Mouse (Mus musculus) small intestine, adult 2 months (tissue): ENCODE results near the gene Rragc.

Experiments
- CTCF ChIP-seq: fragments of 200-500 bp; IDR thresholded peaks from 2 replicates; pipeline ENCODE4 v1.5.1; 2012; ENCODE audit warnings: low read depth, mild to moderate bottlenecking, control low read depth, inconsistent platforms, low read length, moderate library complexity, mixed read lengths; ENCODE audit not compliant: insufficient replicate concordance, insufficient read length; ENCODE audit errors: extremely low read depth
- POLR2A ChIP-seq: fragments of 200-500 bp; IDR thresholded peaks from 2 replicates; pipeline ENCODE4 v1.6.1; 2012; ENCODE audit warnings: low read depth, mild to moderate bottlenecking, control low read depth, inconsistent platforms, low read length, moderate library complexity

DNA sequence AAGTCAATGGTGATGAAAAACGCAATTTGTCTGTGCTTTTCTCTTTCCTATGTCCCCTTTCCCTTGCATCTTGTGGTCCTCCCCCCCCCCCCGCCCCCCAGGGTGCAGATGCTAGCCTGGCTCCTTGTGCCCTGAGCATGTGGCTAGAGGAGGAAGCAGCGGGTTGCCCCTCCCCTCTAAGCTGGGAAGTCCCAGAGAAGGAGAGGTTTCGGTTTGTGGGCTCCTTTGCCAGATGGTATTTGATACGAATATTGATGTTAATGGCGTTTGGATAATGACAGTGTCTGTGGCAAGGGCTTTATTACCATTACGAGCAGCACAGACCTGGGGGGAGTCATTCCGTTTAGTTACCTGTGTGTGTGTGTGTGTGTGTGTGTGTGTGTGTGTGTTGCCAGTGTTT lies 34.8 kb downstream of the Rragc start:
- no peak for TF ChIP-seq POLR2A
- TF ChIP-seq CTCF, result no peak
